In the genomic region with DNA sequence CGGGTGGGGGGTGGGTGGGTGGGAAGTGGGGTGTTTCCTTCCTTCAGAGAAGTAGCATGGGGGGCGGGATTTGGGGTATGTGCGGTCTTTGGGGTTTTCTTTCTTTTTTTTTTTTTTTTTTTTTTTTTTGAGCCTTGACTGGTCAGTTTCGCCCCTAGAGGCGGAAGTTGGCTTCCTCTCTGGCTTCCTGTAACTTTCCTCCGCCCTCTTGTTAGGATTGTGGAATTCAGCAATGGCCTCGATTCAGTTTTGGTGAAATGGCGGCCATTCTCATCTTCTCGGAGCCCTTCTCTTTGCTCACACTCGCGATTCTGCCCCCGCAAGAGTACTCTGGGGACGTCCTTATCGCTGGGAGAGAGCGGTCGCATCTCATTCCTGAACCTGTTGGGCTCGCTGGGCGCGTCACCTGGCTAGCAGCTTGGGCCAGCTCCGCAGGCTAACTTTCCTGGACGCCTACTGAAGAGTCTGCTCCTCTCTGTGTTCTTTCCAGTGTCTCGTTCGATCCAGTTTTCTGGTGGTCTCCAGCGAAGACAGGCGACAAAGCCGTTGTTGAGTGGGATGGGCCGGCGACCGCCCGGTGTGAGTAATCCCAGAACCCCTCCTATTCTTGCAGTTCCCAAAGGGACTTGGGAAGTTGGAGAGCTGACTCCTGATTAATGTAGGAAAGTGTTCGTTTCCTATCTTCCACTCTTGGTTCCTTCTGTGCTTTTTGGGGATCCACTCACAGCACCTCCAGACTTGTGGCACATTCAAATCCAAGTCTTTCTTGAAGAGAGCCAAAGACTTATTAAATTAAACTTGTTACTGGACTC, we compare ENCODE assay signal across 8 mouse cellular contexts. TPM values are rescaled to one million over a fixed set of nuclear protein-coding genes. Genes with fewer than 3 reads are reported as not detected.
DNase-seq lines count a peak whose midpoint lies in the region; ATAC-seq and TF ChIP-seq lines count a peak whose summit lies in the region.

No protein-coding gene starts in this region.

- TF ChIP-seq CTCF in cerebellum, adult 2 months (IDR thresholded peaks at IDR 0.05; ENCODE audit: borderline replicate concordance, insufficient read depth, low read depth, low read length), result no peak

- ATAC-seq in forebrain, embryonic 16.5 days, result no peak

- peak overlapping the region; percentile 37 for H3K27ac ChIP-seq in cerebellum, adult 2 months (ENCODE audit: insufficient read depth, low read length)
- peak overlapping the region; percentile 84 for H3K27ac ChIP-seq in forebrain, embryonic 16.5 days (ENCODE audit: low read length)
- peak overlapping the region; percentile 97 for H3K27ac ChIP-seq in hindbrain, embryonic 10.5 days

- H3K9ac ChIP-seq in forebrain, embryonic 16.5 days (replicated peaks; ENCODE audit: low read depth, low read length), result peak overlapping the region; percentile 62

- no peaks in the 10 kb centered on the region for H3K36me3 ChIP-seq in forebrain, embryonic 16.5 days (ENCODE audit: control insufficient read depth, insufficient read depth)
- peaks cover 30% of the 10 kb centered on the region for H3K36me3 ChIP-seq in hindbrain, embryonic 10.5 days

- no peaks in the 10 kb centered on the region for H3K9me3 ChIP-seq in forebrain, embryonic 16.5 days (ENCODE audit: control insufficient read depth, low read length)
- no peaks in the 10 kb centered on the region for H3K9me3 ChIP-seq in hindbrain, embryonic 10.5 days

- DNase-seq in NIH3T3 (ENCODE audit: low read depth), result peak; percentile 93
- DNase-seq in cerebellum, adult 2 months, result peak; percentile 69 to 74
- peak; percentile 62 for DNase-seq in hindbrain, embryonic 10.5 days (ENCODE audit: low spot score)
- peak; percentile 27 to 39 for DNase-seq in layer of hippocampus, postnatal 36 days
- peak; percentile 79 to 80 for DNase-seq in lung, postnatal 4 days
- peak; percentile 75 for DNase-seq in retina, embryonic 14.5 days (ENCODE audit: low spot score)
- DNase-seq in urinary bladder, postnatal 14 days (ENCODE audit: low spot score), result peak; percentile 67

- TF ChIP-seq POLR2A in cerebellum, adult 2 months (IDR thresholded peaks at IDR 0.05; ENCODE audit: borderline replicate concordance, insufficient read depth, low read length), result no peak

- 7% methylated on average over 31 of the region's 31 CpGs for WGBS in cerebellum, adult 2 months
- 4% methylated on average over 31 of the region's 31 CpGs for WGBS in forebrain, embryonic 16.5 days
- 7% methylated on average over 31 of the region's 31 CpGs for WGBS in hindbrain, embryonic 10.5 days

- peak overlapping the region; percentile 76 for H3K4me2 ChIP-seq in forebrain, embryonic 16.5 days (ENCODE audit: low read length)

- H3K4me3 ChIP-seq in cerebellum, adult 2 months (replicated peaks; ENCODE audit: insufficient read depth, low read depth, low read length), result peak overlapping the region; percentile 57
- H3K4me3 ChIP-seq in forebrain, embryonic 16.5 days (replicated peaks; ENCODE audit: low read length), result peak overlapping the region; percentile 66
- peak overlapping the region; percentile 70 for H3K4me3 ChIP-seq in hindbrain, embryonic 10.5 days

- no peaks in the 10 kb centered on the region for H3K27me3 ChIP-seq in cerebellum, adult 2 months (ENCODE audit: control insufficient read depth, insufficient read depth, low read length)
- H3K27me3 ChIP-seq in forebrain, embryonic 16.5 days (replicated peaks; ENCODE audit: control insufficient read depth, insufficient read depth, low read length), result no peaks in the 10 kb centered on the region
- H3K27me3 ChIP-seq in hindbrain, embryonic 10.5 days (ENCODE audit: insufficient read depth, poor library complexity, severe bottlenecking), result no peaks in the 10 kb centered on the region

- no peaks in the 10 kb centered on the region for H3K4me1 ChIP-seq in cerebellum, adult 2 months (ENCODE audit: control insufficient read depth, insufficient read depth, low read length)
- H3K4me1 ChIP-seq in forebrain, embryonic 16.5 days (replicated peaks; ENCODE audit: control insufficient read depth, insufficient read depth, low read length), result peaks cover 11% of the 10 kb centered on the region
- peaks cover 20% of the 10 kb centered on the region for H3K4me1 ChIP-seq in hindbrain, embryonic 10.5 days (replicated peaks)

RNA-seq across cellular contexts. Expression of gene Cflar, which starts 2.0 kb away (rescaled TPM):
- polyA plus RNA-seq in cerebellum, adult 2 months (2012; rRNA removed), result 15.4 and 16.1 TPM in 2 replicates
- 15.8 and 18.1 TPM in 2 replicates for polyA plus RNA-seq in forebrain, embryonic 16.5 days (2015; fragmentation: Nextera tagmentation; extraction: Ambion mirVana)
- polyA plus RNA-seq in hindbrain, embryonic 10.5 days (2016; fragmentation: Nextera tagmentation; extraction: Ambion mirVana), result 26.6 and 29.8 TPM in 2 replicates
- 10 to 100 TPM; 38.3 to 38.9 TPM for total RNA-seq in layer of hippocampus, postnatal 36 days (2021)

RNA-seq across cellular contexts. Expression of gene Als2cr12, which starts 17.5 kb away (rescaled TPM):
- polyA plus RNA-seq in cerebellum, adult 2 months (2012; rRNA removed), result 0.08 TPM in 1 of 2 replicates, not detected in the other
- polyA plus RNA-seq in forebrain, embryonic 16.5 days (2015; fragmentation: Nextera tagmentation; extraction: Ambion mirVana), result not detected in 2 replicates
- not detected in 2 replicates for polyA plus RNA-seq in hindbrain, embryonic 10.5 days (2016; fragmentation: Nextera tagmentation; extraction: Ambion mirVana)
- total RNA-seq in layer of hippocampus, postnatal 36 days (2021), result not detected

Comparison
In these comparisons a context has a peak if more than half of its experiments do, and no peak if none do; other contexts are left out.
1. DNase-seq: peak in every context shown above with its lines; median percentile 93 in NIH3T3; 80 in lung, postnatal 4 days; 75 in retina, embryonic 14.5 days; 72 in cerebellum, adult 2 months; 67 in urinary bladder, postnatal 14 days; 62 in hindbrain, embryonic 10.5 days; 33 in layer of hippocampus, postnatal 36 days.
2. H3K27ac ChIP-seq: peak in every context shown above with its lines; median percentile 97 in hindbrain, embryonic 10.5 days; 84 in forebrain, embryonic 16.5 days; 37 in cerebellum, adult 2 months.